Mouse (Mus musculus) megakaryocyte, embryonic 14.5 days (primary cell): ENCODE measurements around the gene Rps6ka5.

Experiments used
- FLI1 ChIP-seq: IDR thresholded peaks from 2 replicates; pipeline ENCODE4 v1.6.1; 2012; ENCODE audit warnings: low read length, inconsistent platforms, mixed read lengths
- GATA1 ChIP-seq: IDR thresholded peaks from 3 replicates; pipeline ENCODE4 v1.6.1; 2012; ENCODE audit warnings: mixed read lengths, low read length, inconsistent platforms, borderline replicate concordance

DNA sequence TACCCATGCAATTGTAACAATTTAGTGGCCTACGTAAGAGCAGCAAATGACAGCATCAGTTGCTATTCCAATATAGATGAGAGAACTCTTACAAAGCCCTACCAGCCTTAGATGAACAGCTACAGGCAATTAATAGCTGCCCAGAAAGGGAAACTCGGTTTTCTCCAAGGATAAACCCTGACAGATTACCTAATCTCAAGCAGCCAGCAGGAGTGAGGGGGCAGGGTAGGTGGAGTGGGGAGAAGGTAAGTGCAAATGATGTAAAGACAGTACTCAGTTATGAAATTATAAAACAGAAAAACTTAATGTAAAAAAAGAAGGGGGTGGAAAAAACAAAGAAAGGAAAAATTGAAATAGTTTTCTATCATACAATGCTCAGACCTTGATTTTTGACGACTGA lies 159.2 kb downstream of the Rps6ka5 start:
- TF ChIP-seq GATA1, result no peak
- TF ChIP-seq FLI1, result no peak
